Mouse (Mus musculus) left cerebral cortex, postnatal 10 days (tissue): ENCODE measurements around the gene Olfr1458. TPM values are rescaled to one million over a fixed set of nuclear protein-coding genes. Genes with fewer than 3 reads are reported as not detected.

Experiments used
- DNase-seq, 2 experiments: peaks; one replicate each; pipeline ENCODE4 v3.0.0; 2021 to 2022; ENCODE audit warnings: low spot score in 2 of 2, mixed read lengths in 1 of 2; ENCODE audit errors: extremely low spot score in 1 of 2
- intact Hi-C: fragments of 180-260 bp; cut with DNase I; formaldehyde crosslinking; loops from one replicate; pipeline ENCODE4 v1.15.1; 2025
- total RNA-seq, 2 experiments: library from RNA; stranded (reverse); gene quantifications; 2 replicates each; pipeline ENCODE4 v1.2.3; 2021

Gene Olfr1458
- not detected for total RNA-seq

DNA sequence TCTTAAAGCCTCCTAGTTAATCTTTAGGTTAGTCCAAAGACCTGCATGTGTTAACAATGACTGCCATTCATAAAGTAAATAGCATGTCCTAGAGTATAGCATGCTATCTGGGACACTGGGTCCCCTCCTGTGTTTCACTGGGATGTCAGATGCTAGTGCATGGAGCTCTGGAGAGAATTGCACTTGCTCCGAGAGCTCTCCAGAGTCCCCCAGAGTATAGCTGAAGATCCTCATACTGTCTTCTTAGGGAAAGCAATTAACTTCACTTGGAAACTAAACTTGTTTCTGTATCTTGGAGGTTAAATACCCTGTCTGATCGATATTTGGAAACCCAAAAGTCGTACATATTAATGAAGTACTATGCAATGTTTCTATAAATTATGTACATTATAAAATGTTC is at the start of gene Olfr1458:
Gene Olfr1458, minus strand, starts transcription at position 101 of the 400 bp plus-strand sequence.
- DNase-seq, result no peak
- intact Hi-C loops, result no loop called here

DNA sequence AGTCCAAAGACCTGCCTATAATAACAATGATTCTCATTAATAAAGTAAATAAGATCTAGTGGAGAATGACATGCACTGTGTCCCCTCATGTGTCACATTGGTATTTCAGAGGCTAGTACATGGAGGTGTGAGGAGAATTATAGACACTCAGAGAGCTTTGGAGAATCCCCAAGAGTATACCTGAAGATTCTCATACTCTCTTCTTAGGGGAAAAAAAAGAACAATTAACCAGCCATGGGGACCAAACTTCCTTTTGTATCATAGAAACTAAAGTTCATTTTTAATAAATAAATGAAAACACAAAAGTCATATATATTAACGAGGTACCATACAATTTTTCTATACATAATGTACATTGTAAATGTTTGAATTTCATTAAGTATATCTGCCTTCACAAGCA is 42.9 kb upstream of the Olfr1458 start, which contains the start of gene Olfr1459:
Gene Olfr1459, minus strand, starts transcription at position 101 of the 400 bp plus-strand sequence.
- DNase-seq, result no peak
- intact Hi-C loops, result no loop called here

DNA sequence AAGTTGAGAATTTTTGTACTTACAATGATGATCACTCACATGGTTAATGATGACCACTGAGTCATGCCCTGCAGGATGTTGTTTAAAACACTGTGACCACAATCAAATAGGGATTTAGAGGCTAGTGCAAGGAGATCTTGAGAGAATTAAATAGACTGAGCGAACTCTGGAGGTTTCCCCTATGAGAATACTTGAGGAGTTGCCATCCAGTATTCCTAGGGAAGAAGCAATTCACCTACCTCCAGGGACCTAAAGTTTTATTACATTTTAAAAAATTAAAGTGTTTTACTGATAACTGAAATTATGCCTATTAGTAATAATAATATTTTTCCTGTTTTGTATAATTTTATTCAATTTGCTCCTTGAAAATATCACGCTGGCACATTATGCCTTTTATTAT is 8.8 kb downstream of the Olfr1458 start, which contains the start of gene Olfr1457:
Gene Olfr1457, minus strand, starts transcription at position 101 of the 400 bp plus-strand sequence.
- no peak for DNase-seq
- intact Hi-C loops, result no loop called here

DNA sequence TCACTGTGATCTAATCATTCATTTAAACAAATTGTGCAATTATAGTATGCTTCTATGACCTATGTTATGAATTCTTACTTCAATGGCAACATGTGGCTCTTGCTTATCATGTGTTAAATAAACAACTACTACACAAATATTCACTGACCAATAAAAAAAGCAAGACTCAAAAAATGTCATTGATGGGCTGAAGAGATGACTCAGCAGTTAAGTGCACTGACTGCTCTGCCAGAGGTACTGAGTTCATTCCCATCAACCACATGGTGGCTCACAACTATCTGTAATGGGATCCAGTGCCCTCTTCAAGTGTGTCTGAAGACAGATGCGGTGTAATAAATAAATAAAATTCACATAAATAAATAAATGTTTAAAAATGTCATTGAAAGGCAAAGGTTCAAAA is 12.7 kb downstream of the Olfr1458 start:
- DNase-seq, result no peak
- intact Hi-C loops, result no loop called here

DNA sequence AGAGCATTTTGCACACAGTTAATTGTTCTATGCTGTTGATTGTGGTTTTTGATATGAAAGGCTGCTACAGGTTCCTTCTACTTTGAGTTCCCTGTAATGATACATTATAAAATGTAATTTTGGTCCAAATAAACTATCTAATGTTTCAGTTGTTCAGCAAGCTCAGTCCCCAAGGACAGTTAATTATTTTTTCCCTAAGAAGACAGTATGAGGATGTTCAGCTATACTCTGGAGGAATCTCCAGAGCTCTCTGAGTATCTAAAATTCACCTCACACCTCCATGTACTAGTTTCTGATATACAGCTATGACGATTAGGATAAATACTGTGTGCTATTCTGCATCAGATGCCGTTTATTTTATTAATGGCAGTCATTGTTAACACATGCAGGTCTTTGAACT is 46.3 kb downstream of the Olfr1458 start, which contains the start of gene Olfr1454:
Gene Olfr1454, plus strand, starts transcription at position 301 of the 400 bp plus-strand sequence.
- no peak for DNase-seq
- intact Hi-C loops, result no loop called here

Other genes with a start within 250 kb of the Olfr1458 start
- gene Olfr1444, start 249.5 kb downstream of the Olfr1458 start, total RNA-seq, result not detected
- gene Olfr1445, start 222.9 kb downstream of the Olfr1458 start, total RNA-seq, result not detected
- gene Olfr1446, start 213.3 kb downstream of the Olfr1458 start, total RNA-seq, result not detected
- gene Olfr1447, start 203.0 kb downstream of the Olfr1458 start, total RNA-seq, result not detected
- gene Olfr1448, start 182.4 kb downstream of the Olfr1458 start, total RNA-seq, result not detected
- not detected for gene Olfr1449, start 175.9 kb downstream of the Olfr1458 start, total RNA-seq
- gene Olfr1450, start 156.5 kb downstream of the Olfr1458 start, total RNA-seq, result not detected
- not detected for gene Olfr1451, start 111.8 kb downstream of the Olfr1458 start, total RNA-seq
- not detected for gene Olfr1453, start 78.4 kb downstream of the Olfr1458 start, total RNA-seq
- gene Olfr1454, start 46.2 kb downstream of the Olfr1458 start, total RNA-seq, result not detected
- gene Olfr1457, start 8.9 kb downstream of the Olfr1458 start, total RNA-seq, result not detected
- gene Olfr1459, start 42.8 kb upstream of the Olfr1458 start, total RNA-seq, result under 1 TPM; 0.13 to 0.14 TPM
- not detected for gene Olfr1461, start 56.2 kb upstream of the Olfr1458 start, total RNA-seq
- gene Olfr1462, start 79.0 kb upstream of the Olfr1458 start, total RNA-seq, result not detected
- not detected for gene Olfr1463, start 124.6 kb upstream of the Olfr1458 start, total RNA-seq
- not detected for gene Olfr1465, start 208.8 kb upstream of the Olfr1458 start, total RNA-seq
- not detected for gene Olfr1466, start 232.1 kb upstream of the Olfr1458 start, total RNA-seq